In the genomic region with DNA sequence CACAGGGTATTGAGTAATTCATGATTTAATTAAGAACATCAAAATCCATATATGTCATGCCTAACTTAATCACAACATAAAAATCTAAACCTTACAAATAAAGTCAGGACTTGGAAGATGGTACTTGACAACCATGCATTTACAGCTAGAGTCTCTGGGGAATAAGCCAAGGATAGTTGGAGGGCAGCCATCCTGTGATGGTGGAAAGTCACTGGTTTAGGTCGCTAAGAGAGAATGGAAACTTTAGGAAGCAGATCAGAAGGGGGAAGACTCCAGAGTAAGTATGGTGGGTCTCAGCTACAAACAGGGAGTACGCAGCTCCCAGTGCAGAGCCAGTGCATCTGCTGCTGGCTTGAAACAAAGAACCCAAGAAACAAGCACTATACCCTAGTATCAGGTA, we compare ENCODE assay signal across 23 mouse cellular contexts.
DNase-seq lines count a peak whose midpoint lies in the region; ATAC-seq and TF ChIP-seq lines count a peak whose summit lies in the region.
"Had no signal": no experiment of that assay in that cellular context is flagged by ENCODE, and none has a peak within 500 bp of the region (broad histone marks: within the 10 kb centered on the region; RNA-seq: fewer than 3 reads in every experiment).

No protein-coding gene starts in this region.

- no peak for TF ChIP-seq POLR2A in brain, embryonic 14.5 days (IDR thresholded peaks at IDR 0.05; ENCODE audit: borderline replicate concordance, extremely low read depth, insufficient read depth, insufficient read length, poor library complexity, severe bottlenecking)

- no peak for DNase-seq in frontal cortex, postnatal 10 days (ENCODE audit: low spot score in 2 of 2)
- peak; percentile 31 for DNase-seq in lung, postnatal 10 days
- DNase-seq in lung, postnatal 14 days: no peak
- peak; percentile 58 for DNase-seq in brain, embryonic 14.5 days (ENCODE audit: low read depth)
- DNase-seq in cerebellum, adult 9-11 months: no peak
- no peak for DNase-seq in urinary bladder, postnatal 14 days (ENCODE audit: low spot score)
- DNase-seq: adrenal gland, postnatal 25 days; cerebellum, adult 2 months; cerebellum, postnatal 25 days; heart, adult 2 months; heart, postnatal 4 days; kidney, adult 18-20 months; kidney, postnatal 25 days; liver; lung, postnatal 4 days; right cerebral cortex, adult 18-20 months; spleen, adult 18-20 months; thymus, adult 18-20 months; thymus, postnatal 25 days had no signal

- no peak for TF ChIP-seq CTCF in brain, embryonic 14.5 days (IDR thresholded peaks at IDR 0.05; ENCODE audit: borderline replicate concordance, extremely low read depth, insufficient read depth, insufficient read length)

- ATAC-seq in frontal cortex, adult (ENCODE audit: low TSS enrichment): peak; percentile 41; the same call in 1 of the 2 replicates
- ATAC-seq: CD4-positive, CD25-positive, alpha-beta regulatory T cell, adult 4 months; inflammation-experienced regulatory T-cells, adult 6 months; midbrain, embryonic 16.5 days had no signal

Comparison
In these comparisons a context has a peak if more than half of its experiments do, and no peak if none do; other contexts are left out.
1. DNase-seq: peak in lung, postnatal 10 days (single experiment) and brain, embryonic 14.5 days (single experiment); none in frontal cortex, postnatal 10 days (0 of 2), lung, postnatal 14 days (single experiment), cerebellum, adult 9-11 months (single experiment) and urinary bladder, postnatal 14 days (single experiment).